7 mouse cellular contexts compared by ENCODE assay signal in the genomic region with DNA sequence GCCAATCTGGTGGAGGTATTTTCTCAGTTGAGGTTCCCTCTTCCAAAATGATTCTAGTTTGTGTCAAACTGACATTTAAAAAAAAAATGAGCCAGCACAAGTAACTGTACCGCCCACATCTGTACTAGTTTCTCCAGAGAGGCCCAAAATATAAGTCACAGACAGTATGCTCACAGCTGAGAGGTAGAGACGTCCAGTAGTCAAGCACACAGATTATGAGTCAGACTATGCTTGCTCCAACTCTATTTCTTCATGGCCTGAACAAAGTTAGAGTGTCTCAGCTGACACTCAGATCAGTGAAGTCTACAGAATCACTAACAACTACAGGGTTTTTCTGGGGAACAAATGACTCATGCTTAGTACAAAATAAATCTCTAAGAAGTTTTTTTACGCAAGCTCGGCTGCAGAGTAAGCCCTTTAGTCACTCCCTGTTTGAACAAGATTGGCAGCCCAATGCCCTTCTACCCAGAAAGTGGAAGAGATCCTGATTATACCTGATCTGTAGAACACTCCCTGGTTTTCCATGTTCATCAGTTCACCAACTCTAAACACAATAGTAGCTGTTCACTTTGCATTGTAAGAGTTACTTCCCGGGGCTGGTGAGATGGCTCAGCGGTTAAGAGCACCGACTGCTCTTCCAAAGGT.
DNase-seq lines count a peak whose midpoint lies in the region.

No protein-coding gene starts in this region.

- DNase-seq in layer of hippocampus, adult 9-11 months, result peak; percentile 67
- no peak for DNase-seq in layer of hippocampus, postnatal 25 days (ENCODE audit: extremely low spot score in 1 of 2, low spot score in 1 of 2)
- peak; percentile 58 for DNase-seq in Muller cell, postnatal 12 days (ENCODE audit: inconsistent ontology term)
- DNase-seq in adrenal gland, postnatal 36 days, result peak; percentile 27 to 41
- DNase-seq in skeletal muscle tissue, adult 2 months (ENCODE audit: low read depth, low spot score), result peak; percentile 30
- no peak for DNase-seq in urinary bladder, adult 18-20 months (ENCODE audit: low spot score in 2 of 2)
- DNase-seq in urinary bladder, adult 2 months (ENCODE audit: low spot score), result no peak

Comparison
In these comparisons a context has a peak if more than half of its experiments do, and no peak if none do; other contexts are left out.
1. DNase-seq: peak in layer of hippocampus, adult 9-11 months (single experiment), Muller cell, postnatal 12 days (single experiment), adrenal gland, postnatal 36 days (2 of 2) and skeletal muscle tissue, adult 2 months (single experiment); none in layer of hippocampus, postnatal 25 days (0 of 2), urinary bladder, adult 18-20 months (0 of 2) and urinary bladder, adult 2 months (single experiment).